Mouse (Mus musculus): ENCODE measurements around the gene Duox1. TPM values are rescaled to one million over a fixed set of nuclear protein-coding genes. Genes with fewer than 3 reads are reported as not detected.
A peak's percentile ranks its signal among the peaks of the same experiment; 100 is the strongest.

Gene Duox1
- total and polyA plus RNA-seq, 3 experiments, result not detected

DNA sequence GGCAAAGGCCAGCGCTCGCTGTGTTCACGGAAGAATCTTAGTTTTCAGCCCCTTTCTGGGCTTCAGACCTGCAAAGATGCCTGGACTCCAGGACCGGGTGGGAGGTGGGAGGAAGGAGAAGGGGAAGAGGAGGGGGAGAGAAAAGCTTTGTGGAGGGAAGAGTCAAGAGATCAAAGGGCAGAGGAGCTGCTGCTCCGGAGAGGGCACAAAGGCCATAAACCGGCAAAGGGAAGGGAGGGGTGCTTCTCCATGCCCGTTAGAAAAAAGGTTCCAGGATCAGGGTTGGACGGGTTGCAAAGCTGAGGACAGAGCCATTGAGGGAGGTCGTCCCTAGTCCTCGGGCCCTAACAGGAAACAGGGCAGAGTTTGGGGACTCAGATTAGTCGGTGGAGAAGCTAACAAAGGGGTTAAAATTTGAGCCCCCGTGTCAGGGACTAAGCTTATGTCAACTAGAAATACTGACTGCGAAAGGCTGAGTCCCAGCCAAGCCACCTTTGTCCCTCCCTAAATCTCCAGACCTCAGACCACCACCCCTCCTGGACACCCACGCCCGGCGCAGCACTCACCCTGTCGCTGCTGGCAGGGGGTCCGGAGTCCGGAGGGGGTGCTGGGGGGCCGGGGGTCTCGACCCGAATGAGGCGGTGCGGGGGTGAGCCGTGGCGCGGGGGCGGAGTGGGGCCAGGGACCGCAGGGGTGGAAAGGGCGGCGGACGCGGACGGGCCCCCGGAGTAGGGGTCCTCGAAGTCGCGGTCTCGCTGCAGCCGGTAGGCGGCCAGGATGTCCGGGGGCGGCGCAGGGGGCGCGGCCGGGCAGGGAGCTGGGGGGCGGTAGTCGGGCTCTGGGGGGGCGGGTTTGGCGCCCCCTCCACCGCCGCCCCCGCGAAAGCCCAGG is 52.9 kb downstream of the Duox1 start:
- no peak for DNase-seq (ENCODE audit: extremely low read depth)
- no peak overlapping the region for H3K27ac ChIP-seq (ENCODE audit: insufficient read depth, low read depth)
- H3K4me1 ChIP-seq (ENCODE audit: control insufficient read depth in 1 of 2, insufficient read depth in 2 of 2), result peaks cover 5 to 16% of the 10 kb centered on the region in 2 experiments
- H3K4me3 ChIP-seq (replicated peaks in 1 of 3; ENCODE audit: low read depth in 2 of 3, low read length in 2 of 3, poor library complexity in 1 of 3), result peak overlapping the region; percentile 20 to 72 (median 67)
- H3K9ac ChIP-seq (ENCODE audit: insufficient read depth, low read depth), result peak overlapping the region; percentile 80
- H3K9me3 ChIP-seq (replicated peaks; ENCODE audit: low read length), result no peaks in the 10 kb centered on the region
- dilution Hi-C loops (cut with MboI; ENCODE audit: extremely low pct_ligation_motif_present, extremely low pct_unique_long_range_greater_than_20kb, low sequenced_read_pairs), result no loop called here
- in situ Hi-C loops (cut with MboI; ENCODE audit: low pct_ligation_motif_present, low pct_unique_long_range_greater_than_20kb, low sequenced_read_pairs), result no loop called here
- peak overlapping the region; percentile 74 for H3K4me2 ChIP-seq (ENCODE audit: insufficient read depth, low read depth, poor library complexity, severe bottlenecking)
- TF ChIP-seq MAFK (IDR thresholded peaks at IDR 0.05; ENCODE audit: insufficient replicate concordance, low read length) (no peak), MXI1 (IDR thresholded peaks at IDR 0.05; ENCODE audit: low read depth, low read length) (no peak), CHD1 (IDR thresholded peaks at IDR 0.05; ENCODE audit: low read depth, low read length) (no peak), NELFE (IDR thresholded peaks at IDR 0.05; ENCODE audit: low read depth, low read length) (no peak), ZKSCAN1 (IDR thresholded peaks at IDR 0.05; ENCODE audit: borderline replicate concordance, low read depth, low read length) (no peak), HCFC1 (IDR thresholded peaks at IDR 0.05; ENCODE audit: low read depth, low read length) (no peak), USF2 (conservative IDR thresholded peaks at IDR 0.05; ENCODE audit: low read depth, low read length) (no peak), RAD21 (IDR thresholded peaks at IDR 0.05; ENCODE audit: low read depth, low read length) (no peak), ETS1 (conservative IDR thresholded peaks at IDR 0.05; ENCODE audit: low read depth, low read length) (no peak), IRF4 (IDR thresholded peaks at IDR 0.05; ENCODE audit: low read depth, low read length) (no peak), UBTF (IDR thresholded peaks at IDR 0.05; ENCODE audit: low read depth, low read length) (no peak), TBP (conservative IDR thresholded peaks at IDR 0.05; ENCODE audit: low read depth, low read length) (no peak), POLR2AphosphoS2 (IDR thresholded peaks at IDR 0.05; ENCODE audit: low read depth, low read length) (no peak), MYC (IDR thresholded peaks at IDR 0.05; ENCODE audit: low read depth, low read length) (no peak), BHLHE40 (IDR thresholded peaks at IDR 0.05; ENCODE audit: low read depth, low read length) (no peak), MEF2A (IDR thresholded peaks at IDR 0.05; ENCODE audit: borderline replicate concordance, low read depth, low read length) (no peak)
- H3K79me2 ChIP-seq (replicated peaks; ENCODE audit: control insufficient read depth, extremely low read depth, insufficient read depth, poor library complexity, severe bottlenecking), result no peaks in the 10 kb centered on the region
- H3K36me3 ChIP-seq (replicated peaks in 1 of 2; ENCODE audit: control insufficient read depth in 1 of 2, insufficient read depth in 1 of 2, low read length in 1 of 2), result no peaks in the 10 kb centered on the region
- peaks cover 12% of the 10 kb centered on the region for H3K27me3 ChIP-seq (replicated peaks)

DNA sequence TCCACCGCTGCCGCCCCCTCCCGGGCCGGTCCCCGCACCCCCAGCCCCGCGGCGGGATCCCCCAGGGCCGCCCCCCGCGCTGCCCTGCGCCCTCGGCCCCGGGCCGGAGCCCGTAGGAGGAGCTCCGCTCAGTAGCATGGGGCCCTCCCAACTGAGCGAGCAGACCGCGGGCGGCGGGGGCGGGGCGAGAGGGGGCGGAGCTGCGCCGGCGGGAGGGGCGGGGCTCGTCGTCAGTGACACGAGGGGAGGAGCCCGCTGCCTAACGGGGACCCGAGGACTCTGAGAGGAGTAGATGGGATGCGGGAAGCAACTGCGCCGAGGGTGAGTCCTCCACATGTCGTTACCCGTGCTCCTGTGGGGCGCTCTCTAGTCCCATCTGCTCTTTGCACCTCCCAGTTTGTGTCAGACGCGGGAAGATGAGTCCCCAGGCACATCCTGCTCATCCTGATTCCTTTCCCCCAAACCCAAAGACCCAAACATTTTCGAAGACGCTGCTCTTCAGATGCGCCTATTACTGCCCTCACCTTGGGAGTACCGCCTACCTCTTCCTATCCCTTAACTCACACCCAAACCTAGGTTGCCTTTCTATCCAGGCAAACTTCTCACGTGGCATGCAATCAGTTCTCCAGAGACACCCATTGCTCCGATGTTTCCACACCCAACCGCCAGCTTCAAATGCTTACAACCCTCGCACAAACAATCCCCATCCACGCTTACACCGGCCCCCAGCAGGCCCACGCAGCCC is 53.7 kb downstream of the Duox1 start, which contains the start of gene Shf:
Gene Shf, minus strand, starts transcription at position 168 of the 745 bp plus-strand sequence.
- no peaks in the 10 kb centered on the region for H3K9me3 ChIP-seq (replicated peaks; ENCODE audit: low read length)
- peak within 1 kb of the TSS; percentile 90 for H3K4me2 ChIP-seq (ENCODE audit: insufficient read depth, low read depth, poor library complexity, severe bottlenecking)
- no peaks in the 10 kb centered on the region for H3K79me2 ChIP-seq (replicated peaks; ENCODE audit: control insufficient read depth, extremely low read depth, insufficient read depth, poor library complexity, severe bottlenecking)
- H3K27ac ChIP-seq (ENCODE audit: insufficient read depth, low read depth), result no peak within 1 kb of the TSS
- H3K4me3 ChIP-seq (replicated peaks in 1 of 3; ENCODE audit: low read depth in 2 of 3, low read length in 2 of 3, poor library complexity in 1 of 3), result peak within 1 kb of the TSS; percentile 67 to 73 (median 72)
- in situ Hi-C loops (cut with MboI; ENCODE audit: low pct_ligation_motif_present, low pct_unique_long_range_greater_than_20kb, low sequenced_read_pairs), result no loop called here
- peaks cover 12% of the 10 kb centered on the region for H3K27me3 ChIP-seq (replicated peaks)
- peak within 1 kb of the TSS; percentile 80 for H3K9ac ChIP-seq (ENCODE audit: insufficient read depth, low read depth)
- peaks cover 5 to 20% of the 10 kb centered on the region in 2 experiments for H3K4me1 ChIP-seq (ENCODE audit: control insufficient read depth in 1 of 2, insufficient read depth in 2 of 2)
- no peaks in the 10 kb centered on the region for H3K36me3 ChIP-seq (replicated peaks in 1 of 2; ENCODE audit: control insufficient read depth in 1 of 2, insufficient read depth in 1 of 2, low read length in 1 of 2)
- peak; percentile 78 for DNase-seq (ENCODE audit: extremely low read depth)
- dilution Hi-C loops (cut with MboI; ENCODE audit: extremely low pct_ligation_motif_present, extremely low pct_unique_long_range_greater_than_20kb, low sequenced_read_pairs), result no loop called here
- peak; percentile 8; the same call in 1 of the 2 replicates for TF ChIP-seq IRF4 (IDR thresholded peaks at IDR 0.05; ENCODE audit: low read depth, low read length)
- no peak for TF ChIP-seq SIN3A (IDR thresholded peaks at IDR 0.05; ENCODE audit: low read length)
- peak; percentile 64; the same call in 1 of the 2 replicates for TF ChIP-seq POLR2A (IDR thresholded peaks at IDR 0.05; ENCODE audit: low read depth, low read length)
- TF ChIP-seq KAT2A (IDR thresholded peaks at IDR 0.05; ENCODE audit: insufficient replicate concordance, low read length), result no peak
- no peak for TF ChIP-seq ETS1 (conservative IDR thresholded peaks at IDR 0.05; ENCODE audit: low read depth, low read length)
- TF ChIP-seq RCOR1 (conservative IDR thresholded peaks at IDR 0.05; ENCODE audit: low read depth, low read length), result no peak
- peak; percentile 47 for TF ChIP-seq TCF12 (IDR thresholded peaks at IDR 0.05; ENCODE audit: low read depth, low read length)
- no peak for TF ChIP-seq E2F4 (IDR thresholded peaks at IDR 0.05; ENCODE audit: insufficient replicate concordance, low read depth, low read length)
- TF ChIP-seq ZMIZ1 (IDR thresholded peaks at IDR 0.05; ENCODE audit: low read depth, low read length), result no peak
- no peak for TF ChIP-seq MAZ (IDR thresholded peaks at IDR 0.05; ENCODE audit: low read depth, low read length)
- no peak for TF ChIP-seq MAFK (IDR thresholded peaks at IDR 0.05; ENCODE audit: insufficient replicate concordance, low read length)
- TF ChIP-seq TBP (conservative IDR thresholded peaks at IDR 0.05; ENCODE audit: low read depth, low read length), result no peak; the same call in 1 of the 2 replicates
- no peak for TF ChIP-seq USF2 (conservative IDR thresholded peaks at IDR 0.05; ENCODE audit: low read depth, low read length)
- TF ChIP-seq JUND (conservative IDR thresholded peaks at IDR 0.05; ENCODE audit: low read depth, low read length), result no peak
- TF ChIP-seq EP300 (IDR thresholded peaks at IDR 0.05; ENCODE audit: low read length), result no peak
- no peak for TF ChIP-seq USF1 (IDR thresholded peaks at IDR 0.05; ENCODE audit: low read depth, low read length)
- TF ChIP-seq BHLHE40 (IDR thresholded peaks at IDR 0.05; ENCODE audit: low read depth, low read length), result 0 out of 2 replicates have a peak, but pooled peaks have one; percentile 12
- TF ChIP-seq MAX (IDR thresholded peaks at IDR 0.05; ENCODE audit: low read length), result no peak
- TF ChIP-seq PAX5 (IDR thresholded peaks at IDR 0.05; ENCODE audit: low read length), result no peak

All from CH12.LX (cell line).